Mouse (Mus musculus) gastrocnemius, adult 2 months (tissue): ENCODE data around the gene Fgf11. TPM values are rescaled to one million over a fixed set of nuclear protein-coding genes. Genes with fewer than 3 reads are reported as not detected.

Experiments
- DNase-seq: peaks from one replicate; pipeline ENCODE4 v3.0.0; 2022
- H3K27ac ChIP-seq: fragments of 200-600 bp; 2 replicates; pipeline ENCODE4 v1.8.1; 2022; ENCODE audit warnings: mild to moderate bottlenecking
- H3K4me3 ChIP-seq: fragments of 200-600 bp; 2 replicates; pipeline ENCODE4 v1.8.1; 2022; ENCODE audit warnings: mild to moderate bottlenecking, moderate library complexity
- CTCF ChIP-seq: fragments of 200-600 bp; IDR thresholded peaks from 2 replicates; pipeline ENCODE4 v1.8.1; 2022; ENCODE audit warnings: antibody characterized with exemption, mild to moderate bottlenecking, moderate library complexity
- intact Hi-C: fragments of 180-260 bp; cut with DNase I; formaldehyde crosslinking; loops from one replicate; pipeline ENCODE4 v1.15.1; 2025
- total RNA-seq, 2 experiments: library from RNA; stranded (reverse); gene quantifications; 2 replicates each; pipeline ENCODE4 v1.2.3; 2021

Gene Fgf11
- total RNA-seq, 2 experiments from 2014 or later, result 3.9 to 4.7 TPM

DNA sequence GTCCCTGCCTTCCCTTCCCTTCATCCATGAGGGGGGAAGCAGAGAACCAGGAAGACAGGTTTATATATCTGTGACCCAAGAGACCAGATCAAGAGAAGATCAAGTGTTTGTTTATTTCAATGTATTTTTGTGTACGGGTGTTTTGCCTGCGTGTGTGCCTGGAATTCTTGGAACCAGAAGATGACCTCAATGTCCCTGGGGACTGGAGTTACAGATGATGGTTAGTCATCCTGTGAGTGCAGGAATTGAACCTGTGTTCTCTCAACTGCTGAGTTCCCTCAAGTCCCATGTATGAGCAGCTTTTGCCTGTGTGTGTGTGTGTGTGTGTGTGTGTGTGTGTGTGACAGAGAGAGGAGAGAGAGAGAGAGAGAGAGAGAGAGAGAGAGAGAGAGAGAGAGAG, 6.0 kb upstream of the Fgf11 start:
- Histone ChIP-seq H3K4me3 (no peak overlapping the region), H3K27ac (no peak overlapping the region)
- no peak for DNase-seq
- intact Hi-C loops, result no loop called here
- TF ChIP-seq CTCF, result no peak

DNA sequence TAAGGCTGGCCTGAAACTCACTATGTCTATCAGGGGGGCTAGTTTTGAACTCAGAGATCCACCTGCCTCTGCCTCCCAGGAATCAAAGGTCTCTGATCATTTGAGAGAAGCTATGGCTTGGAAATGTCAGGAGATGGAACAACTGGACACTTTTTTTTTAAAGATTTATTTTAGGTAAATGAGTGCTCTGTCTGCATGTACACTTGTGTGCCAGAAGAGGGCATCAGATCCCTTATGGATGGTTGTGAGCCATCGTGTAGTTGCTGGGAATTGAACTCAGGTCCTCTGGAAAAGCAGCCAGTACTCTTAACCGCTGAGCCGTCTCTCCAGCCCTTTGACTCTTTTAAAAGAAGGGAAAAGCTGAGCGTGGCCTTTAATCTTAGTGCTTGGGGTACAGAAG, 4.7 kb upstream of the Fgf11 start:
- no peak overlapping the region for H3K4me3 ChIP-seq
- H3K27ac ChIP-seq, result no peak overlapping the region
- TF ChIP-seq CTCF, result peak; percentile 26
- intact Hi-C loops, result no loop called here
- no peak for DNase-seq

DNA sequence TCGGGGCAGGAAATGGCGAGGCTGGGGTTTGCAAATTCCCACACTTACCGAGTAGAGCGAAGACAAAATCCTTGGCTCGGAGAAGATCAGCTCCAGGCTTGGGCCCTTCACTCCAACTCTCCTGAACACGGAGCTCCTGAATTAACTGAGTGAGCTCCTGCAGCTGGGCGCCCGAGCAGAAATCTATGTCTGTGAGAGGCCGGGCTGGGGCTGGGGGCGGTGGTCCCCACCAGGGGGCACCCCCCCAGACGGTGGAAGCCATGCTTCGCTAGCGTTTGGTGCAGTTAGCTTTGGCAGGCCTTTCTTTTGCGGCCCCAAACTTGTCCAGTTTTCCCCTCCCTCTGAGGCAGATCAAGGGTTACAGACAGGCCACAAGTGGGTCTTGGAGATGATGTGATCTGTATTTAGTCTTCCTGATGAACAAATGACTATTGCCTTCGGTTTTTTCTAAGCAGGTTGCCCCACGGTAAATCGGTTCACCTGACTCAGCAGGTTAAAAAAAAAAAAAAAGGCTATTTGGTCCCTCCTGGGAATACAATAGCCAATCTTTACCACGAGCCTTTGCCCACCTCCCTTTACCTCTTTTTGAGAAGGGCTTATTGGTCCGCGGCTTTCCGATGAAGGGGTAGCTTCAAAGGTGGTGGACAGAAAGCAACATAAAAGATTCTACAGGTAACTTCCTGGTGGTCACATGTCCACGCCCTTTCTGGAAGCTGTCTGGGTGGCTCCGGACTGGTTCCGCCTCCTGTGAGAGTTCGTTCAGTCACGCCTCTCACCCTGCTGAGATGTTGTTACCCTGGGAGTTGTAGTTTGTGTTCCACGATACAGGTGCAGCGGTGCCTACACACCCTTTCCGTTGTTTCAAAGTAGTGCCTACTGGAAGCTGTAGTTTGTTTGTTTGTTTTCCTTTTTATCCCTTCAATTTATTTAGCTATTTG, 3.6 kb upstream of the Fgf11 start, which contains the start of gene Tmem102:
Gene Tmem102 (minus strand): TSS at position 653 of the 938 bp plus-strand sequence.
- Histone ChIP-seq H3K4me3 (peak within 1 kb of the TSS; percentile 78), H3K27ac (no peak within 1 kb of the TSS)
- intact Hi-C loops, result loop anchor here (2.0 to 5.0 kb wide), 3 partner anchors 32 to 123 kb away; partner anchors contain the start of genes Nlgn2 and Senp3
- TF ChIP-seq CTCF, result no peak
- no peak for DNase-seq

DNA sequence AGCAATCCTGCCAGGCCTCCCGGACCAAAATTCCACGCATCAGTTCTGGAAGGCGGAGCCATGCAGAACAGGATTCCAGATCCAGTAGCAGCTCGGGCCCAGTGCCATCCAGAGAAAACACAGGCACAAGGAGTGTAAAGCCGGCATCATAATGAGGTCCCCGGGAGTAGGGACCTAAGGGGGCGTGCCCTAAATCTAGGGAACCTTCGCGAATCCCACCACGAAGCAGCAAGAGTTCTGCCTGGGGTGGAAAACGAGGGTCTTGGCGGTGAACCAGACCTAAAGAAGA, 2.9 kb upstream of the Fgf11 start:
- Histone ChIP-seq H3K4me3 (peak overlapping the region; percentile 78), H3K27ac (no peak overlapping the region)
- no peak for TF ChIP-seq CTCF
- DNase-seq, result no peak
- intact Hi-C loops, result loop anchor here (2.0 to 5.0 kb wide), 3 partner anchors 32 to 122 kb away; partner anchors contain the start of genes Nlgn2 and Senp3

DNA sequence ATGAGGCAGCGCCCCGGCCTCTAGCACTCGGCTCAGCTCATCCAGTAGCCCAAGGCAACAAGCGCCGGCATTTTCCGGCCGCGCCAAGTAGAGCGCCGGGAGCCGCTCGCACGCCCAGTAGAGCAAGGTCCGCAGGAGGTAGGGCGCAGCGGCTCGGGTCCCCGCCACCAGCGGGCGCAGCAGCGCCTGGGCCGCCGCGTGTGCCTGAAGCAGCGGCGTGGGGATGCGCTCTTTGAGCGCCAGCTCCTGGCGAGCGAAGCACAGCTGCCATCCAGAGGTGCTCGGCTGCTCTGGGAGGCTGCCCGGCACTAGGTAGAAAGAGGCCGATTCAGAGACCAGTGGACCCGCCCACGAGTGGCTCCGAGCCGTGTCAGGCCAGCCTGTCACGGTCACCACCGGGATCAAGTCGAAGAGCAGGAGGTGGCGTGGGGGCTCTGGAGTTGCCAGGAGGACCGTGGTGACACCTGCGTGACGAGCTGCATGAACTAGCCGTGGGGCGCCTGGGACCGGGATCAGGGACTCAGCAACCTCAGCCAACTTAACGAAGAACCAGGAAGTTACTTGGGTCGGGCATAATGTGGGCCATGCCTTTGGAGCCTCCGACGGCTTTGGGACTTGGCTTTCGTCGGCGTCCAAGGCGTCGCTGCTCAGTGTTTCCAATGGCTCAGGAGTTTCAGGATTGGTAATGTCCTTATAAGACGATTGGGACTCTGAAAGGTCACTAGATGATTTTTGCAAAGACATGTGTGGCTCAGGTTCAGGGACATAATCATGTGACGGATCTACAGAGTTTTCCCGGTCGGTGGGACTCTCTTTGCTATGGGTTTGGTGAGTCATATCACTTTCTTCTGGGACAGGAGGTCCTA, 2.4 kb upstream of the Fgf11 start:
- peak overlapping the region; percentile 87 for H3K27ac ChIP-seq

DNA sequence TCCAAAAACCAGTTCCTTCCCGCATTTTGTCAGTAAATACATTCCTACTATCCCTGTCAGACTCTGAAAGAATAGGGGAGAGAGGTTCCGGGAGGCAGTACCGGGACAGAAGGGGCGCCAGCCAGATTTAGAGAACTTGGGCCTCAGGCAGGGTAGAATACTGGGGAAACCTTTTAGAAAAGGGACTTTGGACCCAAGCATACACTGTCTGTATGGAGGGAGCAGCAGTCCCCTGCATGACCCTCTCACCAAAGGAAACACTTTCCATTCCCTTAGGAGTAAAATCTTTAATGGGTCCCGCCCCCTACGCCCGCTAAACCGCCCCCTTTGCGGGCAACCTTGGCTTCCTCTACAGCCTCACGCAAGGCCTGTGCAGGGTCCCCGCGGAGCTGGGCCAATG, 1.7 kb upstream of the Fgf11 start:
- TF ChIP-seq CTCF, result no peak
- H3K27ac ChIP-seq, result peak overlapping the region; percentile 87
- no peak for DNase-seq
- intact Hi-C loops, result loop anchor here (2.0 to 5.0 kb wide), 2 partner anchors 45 to 121 kb away; partner anchors contain the start of genes Polr2a and Senp3
- H3K4me3 ChIP-seq, result peak overlapping the region; percentile 78

More for the DNA sequence above, 2.4 kb upstream of the Fgf11 start:
- peak overlapping the region; percentile 78 for H3K4me3 ChIP-seq
- TF ChIP-seq CTCF, result peak; percentile 82
- peak; percentile 88 for DNase-seq
- intact Hi-C loops, result loop anchor here (2.0 to 5.0 kb wide), 4 partner anchors 33 to 122 kb away; partner anchors contain the start of genes Nlgn2, Polr2a and Senp3

DNA sequence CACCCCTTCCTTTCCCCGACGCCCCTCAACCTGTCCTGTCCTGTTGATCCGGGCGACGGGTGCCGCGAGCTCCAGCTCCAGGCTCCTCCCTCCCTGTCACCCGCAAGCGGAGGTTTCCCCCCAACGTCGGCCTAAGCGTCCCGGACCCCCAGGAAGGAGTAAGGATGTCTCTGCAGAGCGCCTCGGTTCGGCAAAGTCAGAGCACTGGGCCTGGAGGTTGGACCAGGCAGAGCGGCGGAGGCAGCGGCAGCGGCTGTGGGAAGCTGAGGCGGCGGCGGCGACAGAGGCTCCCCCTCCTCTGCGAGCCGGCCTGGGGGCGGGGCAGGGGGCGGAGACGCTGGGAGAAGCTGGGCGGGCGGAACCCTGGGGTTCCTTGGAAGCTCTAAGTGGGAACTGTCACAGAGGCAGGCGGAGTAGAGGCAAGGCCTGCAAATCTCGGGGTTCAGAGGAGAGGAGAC, 1.0 kb upstream of the Fgf11 start:
- no peak for TF ChIP-seq CTCF
- H3K4me3 ChIP-seq, result peak overlapping the region; percentile 78
- intact Hi-C loops, result loop anchor here (2.0 to 5.0 kb wide), 2 partner anchors 44 to 120 kb away; partner anchors contain the start of genes Polr2a and Senp3
- H3K27ac ChIP-seq, result peak overlapping the region; percentile 87
- DNase-seq, result peak; percentile 93

DNA sequence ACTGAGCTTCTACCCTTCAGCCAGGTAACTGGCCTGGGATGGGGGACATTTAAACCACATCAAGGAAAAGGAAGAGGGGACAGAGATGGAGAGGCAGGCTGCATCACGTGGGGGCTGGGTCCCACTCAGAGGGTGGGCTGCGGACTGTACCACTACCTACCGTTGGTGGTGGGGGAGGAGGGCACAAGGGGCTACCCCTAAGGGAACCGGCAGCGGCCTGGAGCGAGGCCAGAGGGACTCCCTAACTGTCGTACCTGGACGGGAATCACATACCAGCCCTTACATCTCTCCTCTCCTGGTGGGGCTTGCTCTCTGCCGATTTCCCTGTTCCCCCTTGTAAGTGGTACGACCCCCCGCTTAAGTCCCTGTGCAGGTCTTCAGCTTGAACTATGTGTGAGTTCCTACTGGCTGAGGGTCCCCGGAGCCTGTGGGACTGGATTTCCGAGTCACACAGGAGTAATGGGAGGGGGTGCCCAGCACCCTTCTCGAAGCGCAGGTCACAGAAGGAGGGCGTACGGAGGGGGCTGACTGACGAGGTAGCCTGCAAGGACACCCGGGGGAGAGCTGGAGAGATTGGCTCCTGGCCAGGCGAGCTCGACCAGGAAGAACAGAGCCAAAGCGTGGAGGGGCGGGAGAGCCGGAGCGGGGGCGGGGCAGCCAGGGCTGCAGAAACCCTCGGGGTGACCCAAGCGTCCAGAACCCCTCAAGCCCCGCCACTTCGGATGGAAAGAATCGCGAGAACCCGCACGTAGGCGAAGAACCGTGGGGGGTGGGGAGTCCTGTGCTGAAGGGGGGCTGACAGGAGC, 1.1 kb downstream of the Fgf11 start:
- TF ChIP-seq CTCF, result no peak
- Histone ChIP-seq H3K4me3 (peak overlapping the region; percentile 78), H3K27ac (peak overlapping the region; percentile 46; the same call in 1 of the 2 replicates)
- DNase-seq, result peak; percentile 71
- intact Hi-C loops, result loop anchor here (5.0 kb wide), 1 partner anchor 118 kb away; the partner anchor contains the start of gene Senp3

DNA sequence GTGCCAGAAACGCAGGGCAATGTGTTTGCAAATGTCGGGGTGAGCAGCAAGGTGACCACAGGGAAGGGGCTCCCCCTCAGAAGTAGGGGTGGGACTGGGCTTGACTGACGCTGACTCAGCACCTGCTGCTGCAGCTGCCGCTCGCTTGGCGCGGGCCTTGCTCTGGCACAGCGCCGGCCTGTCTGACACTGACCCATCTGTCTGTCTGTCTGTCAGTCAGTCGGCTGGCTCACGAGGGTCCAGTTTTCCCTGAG, 1.6 kb downstream of the Fgf11 start:
- Histone ChIP-seq H3K27ac (no peak overlapping the region), H3K4me3 (peak overlapping the region; percentile 78)
- peak; percentile 69 for DNase-seq
- intact Hi-C loops, result loop anchor here (5.0 kb wide), 1 partner anchor 118 kb away; the partner anchor contains the start of gene Senp3
- no peak for TF ChIP-seq CTCF

DNA sequence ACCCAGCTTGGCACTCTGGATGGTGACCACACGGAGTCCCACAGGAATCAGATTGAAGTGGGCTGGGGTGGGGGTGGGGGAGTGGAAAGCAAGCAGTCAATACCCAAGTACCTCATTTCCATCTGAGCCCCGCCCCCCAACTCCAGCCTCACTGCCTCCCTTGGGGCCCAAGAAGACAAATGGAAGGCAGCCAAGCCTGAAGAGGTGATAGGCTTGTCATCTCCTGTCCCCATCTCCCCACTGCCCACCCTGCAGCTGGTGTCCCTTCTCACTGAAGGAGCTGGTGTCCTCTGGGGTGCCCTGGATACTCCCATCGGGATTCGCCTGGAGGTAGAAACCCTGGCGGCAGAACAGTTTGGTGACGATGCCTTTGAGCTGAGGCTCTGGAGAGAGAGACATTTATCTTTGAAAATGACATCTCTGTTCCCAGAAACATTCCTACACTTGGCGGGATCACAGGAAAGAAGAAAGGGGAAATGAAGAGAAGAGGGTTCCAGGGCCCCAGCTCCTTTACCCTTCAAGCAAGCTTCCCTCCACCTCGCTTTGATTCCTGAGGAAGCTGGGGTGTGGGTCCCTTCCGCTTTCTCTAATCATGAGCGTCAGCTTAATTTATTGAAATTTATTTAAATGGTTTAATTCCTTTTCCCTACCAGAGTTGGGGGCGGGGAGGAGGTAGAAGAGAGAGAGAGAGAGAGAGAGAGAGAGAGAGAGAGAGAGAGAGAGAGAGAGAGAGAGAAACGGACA, 2.1 kb downstream of the Fgf11 start:
- intact Hi-C loops, result loop anchor here (5.0 kb wide), 1 partner anchor 117 kb away; the partner anchor contains the start of gene Senp3
- no peak overlapping the region for H3K27ac ChIP-seq
- no peak overlapping the region for H3K4me3 ChIP-seq
- no peak for TF ChIP-seq CTCF
- no peak for DNase-seq

DNA sequence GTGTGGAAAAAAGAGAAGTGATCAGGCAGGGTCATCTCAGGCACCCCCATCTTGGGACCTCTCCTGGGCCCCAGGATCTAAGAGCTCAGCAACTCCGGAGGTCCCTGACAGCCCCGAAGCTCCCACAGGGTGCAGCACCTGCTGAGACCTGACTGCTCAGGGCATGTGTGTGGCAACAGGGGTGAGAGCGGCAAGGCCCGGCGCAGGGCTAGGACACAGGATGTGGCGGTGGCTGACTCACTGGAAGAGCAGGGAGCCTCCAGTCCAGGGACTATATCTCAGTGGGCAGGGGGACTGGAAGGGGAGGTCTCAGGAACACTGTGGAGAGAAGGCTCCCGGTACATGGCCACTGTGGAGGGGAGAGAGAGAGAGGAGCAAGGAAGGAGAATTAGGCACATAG, 3.7 kb downstream of the Fgf11 start:
- Histone ChIP-seq H3K4me3 (no peak overlapping the region), H3K27ac (no peak overlapping the region)
- intact Hi-C loops, result no loop called here
- DNase-seq, result no peak
- no peak for TF ChIP-seq CTCF
